Mouse (Mus musculus) cerebellum, adult 2 months (tissue): ENCODE results near the gene Mybpc1.

ENCODE experiments used
- CTCF ChIP-seq: fragments of 200-500 bp; IDR thresholded peaks from 2 replicates; pipeline ENCODE4 v1.5.1; 2011; ENCODE audit warnings: low read depth, mild to moderate bottlenecking, control low read depth, low read length, moderate library complexity, borderline replicate concordance; ENCODE audit not compliant: insufficient read depth
- POLR2A ChIP-seq: fragments of 200-500 bp; IDR thresholded peaks from 2 replicates; pipeline ENCODE4 v1.6.1; 2011; ENCODE audit warnings: low read length, control low read depth, borderline replicate concordance; ENCODE audit not compliant: insufficient read depth

GRCm38 (mm10) chr10:88513574-88514135 is 91.3 kb downstream of the Mybpc1 start:
- TF ChIP-seq CTCF (no peak), POLR2A (no peak)
